Mouse (Mus musculus) megakaryocyte, embryonic 14.5 days (primary cell): ENCODE data around the gene 1700037H04Rik.

ENCODE experiments used
- FLI1 ChIP-seq: IDR thresholded peaks from 2 replicates; pipeline ENCODE4 v1.6.1; 2012; ENCODE audit warnings: low read length, inconsistent platforms, mixed read lengths
- GATA1 ChIP-seq: IDR thresholded peaks from 3 replicates; pipeline ENCODE4 v1.6.1; 2012; ENCODE audit warnings: mixed read lengths, low read length, inconsistent platforms, borderline replicate concordance

DNA sequence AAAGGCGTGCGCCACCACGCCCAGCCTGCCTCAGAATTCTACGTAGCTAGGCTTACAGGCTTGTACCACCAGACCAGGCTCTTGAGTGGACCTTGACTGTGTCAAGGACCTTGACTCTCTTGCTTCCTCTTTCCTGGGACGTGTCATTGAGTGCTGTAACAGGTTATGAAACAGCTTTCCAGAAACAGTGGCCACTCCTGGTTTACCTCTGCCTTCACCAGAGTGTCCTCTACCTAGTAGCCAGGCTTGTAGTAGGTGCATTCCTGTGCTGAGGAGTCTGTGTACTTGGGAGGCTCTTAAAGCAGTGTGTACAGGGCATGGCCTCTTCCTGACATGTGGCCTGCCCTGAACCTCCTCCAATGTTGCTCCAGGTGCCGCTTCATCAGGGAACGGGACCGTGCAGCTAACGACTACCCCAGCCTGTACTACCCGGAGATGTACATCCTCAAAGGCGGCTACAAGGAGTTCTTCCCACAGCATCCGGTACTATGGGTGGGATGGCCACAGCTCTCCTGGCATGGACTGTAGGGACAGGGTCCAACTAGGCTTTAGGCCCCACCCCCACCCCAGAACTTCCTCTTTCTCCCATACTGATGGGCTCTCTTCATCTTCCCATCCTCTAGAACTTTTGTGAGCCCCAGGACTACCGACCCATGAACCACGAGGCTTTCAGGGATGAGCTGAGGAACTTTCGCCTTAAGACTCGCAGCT lies 36.9 kb upstream of the 1700037H04Rik start:
- TF ChIP-seq GATA1 = no peak
- TF ChIP-seq FLI1 = no peak
